Mouse (Mus musculus) kidney, adult 18-20 months (tissue): ENCODE measurements at regions not wholly inside any gene's neighbourhood (a gene's known extent, or its start where the extent isn't known, plus 50 kb on each side); places are given as distances from the start of the nearest gene placed in this dataset.

Experiments
- DNase-seq: peaks from one replicate; pipeline ENCODE4 v3.0.0; 2021

- DNase-seq, result no peak
Observed at GRCm38 (mm10) chr9:47054595-47054994, 56.1 kb downstream of the Gm4791 start.

DNA sequence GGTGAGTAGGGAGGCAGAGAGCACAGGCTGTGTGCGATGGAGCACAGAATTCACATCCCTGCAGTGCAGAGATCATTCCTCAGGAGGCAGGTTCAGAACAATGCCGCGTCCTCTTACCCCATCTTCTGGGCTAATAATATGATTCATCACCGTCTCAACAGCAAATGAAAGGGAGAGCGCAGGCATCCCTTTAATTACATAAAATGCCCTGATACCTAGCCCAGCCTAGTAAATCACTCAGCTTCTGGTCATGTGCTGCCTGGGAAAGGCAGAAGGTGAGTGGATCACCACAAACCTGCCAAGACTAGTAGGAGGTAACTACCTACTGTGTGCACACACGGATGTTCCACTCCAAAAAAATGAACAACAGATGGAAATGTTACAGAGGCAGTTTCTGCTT lies 57.0 kb downstream of the Gm4791 start:
- no peak for DNase-seq

GRCm38 (mm10) chr9:47059339-47060005 lies 60.9 kb downstream of the Gm4791 start:
- DNase-seq, result no peak

GRCm38 (mm10) chr9:47060757-47061156 lies 62.2 kb downstream of the Gm4791 start:
- no peak for DNase-seq

- DNase-seq, result no peak
Observed at GRCm38 (mm10) chr9:47062516-47062915, 64.0 kb downstream of the Gm4791 start.

DNA sequence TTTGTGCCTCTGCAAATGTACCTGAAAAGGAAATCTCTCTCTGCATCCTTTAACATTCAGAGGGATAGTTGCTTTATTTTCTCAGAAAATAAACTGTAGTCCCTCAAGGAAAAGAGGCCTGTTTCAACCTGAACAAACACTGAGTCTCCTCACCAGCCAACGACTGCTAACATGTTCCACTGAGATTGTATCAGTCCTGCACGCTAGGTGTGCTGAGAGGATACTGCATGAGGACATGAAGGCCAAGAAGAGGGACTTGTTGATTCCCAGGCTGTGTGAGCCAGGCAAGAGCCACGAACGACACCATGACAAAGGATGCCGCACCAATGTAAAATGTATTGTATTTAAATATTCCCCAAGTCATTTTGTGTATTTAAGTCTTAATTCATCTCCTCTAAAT lies 65.2 kb downstream of the Gm4791 start:
- no peak for DNase-seq

DNA sequence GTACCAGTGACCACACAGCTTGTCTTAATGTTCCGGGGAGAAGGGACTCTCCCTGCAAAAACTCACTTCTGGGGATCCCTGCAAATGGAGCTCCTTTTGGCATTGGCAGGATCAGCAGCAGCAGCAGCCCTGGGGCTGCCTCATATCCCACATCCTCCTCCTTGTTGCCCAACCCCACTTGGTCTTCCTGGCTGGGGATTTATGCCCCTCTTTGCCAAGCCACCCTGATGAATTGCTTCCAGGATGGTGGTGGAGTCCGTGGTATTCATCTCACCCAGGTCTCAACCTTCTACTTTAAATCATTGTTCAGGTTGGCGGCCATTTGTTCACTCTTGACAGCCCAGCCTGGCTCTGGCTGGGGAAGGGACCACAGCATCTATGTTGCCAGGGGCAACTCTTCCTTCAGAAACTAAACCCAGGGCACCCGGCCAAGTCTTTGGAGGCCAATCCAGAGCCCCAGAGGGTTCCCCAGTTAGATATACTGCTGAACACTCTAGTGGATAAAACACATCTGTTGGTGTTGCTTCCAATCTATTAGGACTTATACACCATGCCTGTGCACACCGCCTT lies 66.0 kb downstream of the Gm4791 start:
- no peak for DNase-seq

- DNase-seq, result no peak
Observed at GRCm38 (mm10) chr9:47069436-47069835, 70.9 kb downstream of the Gm4791 start.

- DNase-seq, result no peak
Observed at GRCm38 (mm10) chr9:47070958-47071357, 72.4 kb downstream of the Gm4791 start.

- DNase-seq, result no peak
Observed at GRCm38 (mm10) chr9:47076946-47077345, 78.4 kb downstream of the Gm4791 start.

GRCm38 (mm10) chr9:47077416-47077815 lies 78.9 kb downstream of the Gm4791 start:
- no peak for DNase-seq

- DNase-seq, result no peak
Observed at GRCm38 (mm10) chr9:47077945-47078344, 79.4 kb downstream of the Gm4791 start.

DNA sequence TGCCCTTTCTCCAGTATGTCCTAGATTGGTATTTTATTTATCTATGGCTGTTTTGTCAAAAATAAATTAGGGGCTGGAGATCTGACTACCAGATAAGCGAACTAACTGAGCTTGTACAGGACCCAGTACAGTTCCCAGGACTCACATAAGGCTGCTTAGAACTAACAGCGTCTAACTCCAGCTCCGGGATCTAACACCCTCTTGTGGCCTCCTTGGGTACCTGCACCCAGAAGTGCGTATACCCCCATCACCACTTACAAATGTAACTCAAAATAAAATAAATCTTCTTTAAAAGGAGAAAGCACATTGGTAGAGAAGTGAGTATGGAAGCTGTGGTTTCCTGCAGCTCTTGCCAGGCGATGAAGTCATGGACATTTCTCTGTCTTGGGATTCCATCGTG lies 82.9 kb downstream of the Gm4791 start:
- DNase-seq, result no peak

DNA sequence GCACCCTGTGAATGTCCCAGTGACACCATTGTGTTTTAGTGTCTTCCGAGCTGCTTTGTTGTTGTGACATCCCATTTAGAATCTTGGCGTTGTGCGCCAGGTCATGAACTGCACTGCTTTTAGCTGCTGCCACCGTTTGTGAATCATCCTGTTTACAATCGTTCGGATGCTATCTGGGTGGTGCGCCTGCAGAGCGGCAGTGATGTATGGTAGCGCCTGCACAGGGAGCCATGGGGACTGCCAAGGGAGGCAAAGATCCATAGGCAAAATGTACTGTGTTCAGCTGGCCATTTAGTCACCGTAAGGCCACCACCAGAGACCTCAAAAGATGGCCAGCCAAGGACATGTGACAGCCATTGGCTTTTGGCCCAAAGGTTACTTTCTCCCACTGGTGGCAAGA lies 93.3 kb downstream of the Gm4791 start:
- no peak for DNase-seq

- DNase-seq, result no peak
Observed at GRCm38 (mm10) chr9:47095656-47096055, 97.1 kb downstream of the Gm4791 start.

DNA sequence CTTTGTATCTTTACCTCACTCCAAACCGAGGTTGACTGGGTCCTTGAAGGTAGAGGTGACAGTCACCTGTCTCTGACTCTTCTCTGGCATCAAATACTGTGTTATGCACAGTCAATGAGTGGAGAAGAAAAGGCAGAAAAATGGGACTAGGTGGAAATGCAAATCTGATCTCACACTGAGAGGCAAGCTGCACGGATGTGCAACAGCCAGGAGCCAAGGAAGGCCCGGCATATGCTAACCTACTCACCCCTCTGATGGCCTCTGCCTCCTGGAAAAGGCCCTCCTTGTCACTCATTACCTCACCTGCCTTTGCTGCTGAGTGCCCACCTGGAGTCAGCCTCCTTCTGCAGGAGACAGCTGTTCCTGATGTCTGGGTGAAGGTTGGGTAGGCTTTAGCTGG lies 104.8 kb downstream of the Gm4791 start:
- DNase-seq, result no peak

DNA sequence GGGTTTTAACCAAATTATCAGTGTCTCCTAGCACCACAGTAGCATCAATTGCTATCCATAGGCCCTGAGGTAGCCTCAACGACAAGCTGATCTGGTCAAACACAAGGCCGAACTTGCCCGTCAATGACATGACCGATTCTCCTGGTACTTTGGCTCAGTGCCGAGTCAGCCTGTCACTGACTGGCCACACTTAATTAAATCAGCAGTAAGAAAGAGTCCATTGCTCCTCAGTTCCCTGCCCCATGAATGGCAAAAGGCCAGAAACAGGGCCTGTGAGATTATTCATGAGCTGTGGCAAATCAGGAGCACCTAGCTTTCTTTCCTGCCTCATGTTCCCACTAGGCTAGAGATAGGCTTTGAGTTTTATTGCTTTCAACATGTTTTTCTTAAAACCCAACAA lies 105.4 kb downstream of the Gm4791 start:
- no peak for DNase-seq

GRCm38 (mm10) chr9:47108096-47108495 lies 109.6 kb downstream of the Gm4791 start:
- DNase-seq, result no peak

DNA sequence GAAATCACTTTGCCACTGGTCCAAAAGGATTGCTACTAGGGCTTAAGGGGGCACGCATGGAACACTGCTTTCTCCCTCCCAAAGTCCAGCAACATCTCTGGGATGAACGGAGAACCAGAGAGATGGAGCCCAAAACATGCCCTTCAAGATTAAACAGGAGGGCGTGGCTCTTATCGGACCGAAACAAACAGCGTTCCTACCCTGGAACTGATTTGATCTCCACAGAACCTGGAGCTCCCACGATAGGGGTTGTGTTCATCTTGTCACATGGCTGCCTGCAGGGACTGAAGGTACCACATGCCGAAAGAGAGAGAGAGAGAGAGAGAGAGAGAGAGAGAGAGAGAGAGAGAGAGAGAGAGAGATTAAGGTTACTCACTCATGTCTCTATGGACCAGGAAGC lies 120.7 kb downstream of the Gm4791 start:
- DNase-seq, result no peak

- no peak for DNase-seq
Observed at GRCm38 (mm10) chr9:47123113-47123512, 124.6 kb downstream of the Gm4791 start.

DNA sequence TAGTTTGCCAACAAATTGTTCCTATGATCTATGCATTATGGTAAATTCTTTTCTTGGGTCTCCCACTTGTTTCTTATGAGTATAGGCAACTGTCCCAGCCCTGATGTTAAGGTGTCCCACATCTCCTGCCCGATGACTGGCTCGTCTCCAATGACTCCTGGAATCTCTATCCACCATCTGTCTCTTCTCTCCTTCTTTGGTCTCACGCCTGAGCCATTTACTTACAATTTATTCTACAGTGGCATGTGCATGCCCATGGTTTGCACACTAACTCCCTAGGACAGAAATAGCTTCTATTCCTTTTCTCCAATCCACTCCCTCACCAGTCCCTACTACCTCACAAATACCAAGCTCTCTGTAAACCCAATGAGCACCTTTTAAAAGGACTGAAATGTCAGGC lies 127.0 kb downstream of the Gm4791 start:
- DNase-seq, result no peak

GRCm38 (mm10) chr9:47126236-47126635 lies 127.7 kb downstream of the Gm4791 start:
- DNase-seq, result peak; percentile 14

GRCm38 (mm10) chr9:47127756-47128424 lies 129.3 kb downstream of the Gm4791 start:
- no peak for DNase-seq

DNA sequence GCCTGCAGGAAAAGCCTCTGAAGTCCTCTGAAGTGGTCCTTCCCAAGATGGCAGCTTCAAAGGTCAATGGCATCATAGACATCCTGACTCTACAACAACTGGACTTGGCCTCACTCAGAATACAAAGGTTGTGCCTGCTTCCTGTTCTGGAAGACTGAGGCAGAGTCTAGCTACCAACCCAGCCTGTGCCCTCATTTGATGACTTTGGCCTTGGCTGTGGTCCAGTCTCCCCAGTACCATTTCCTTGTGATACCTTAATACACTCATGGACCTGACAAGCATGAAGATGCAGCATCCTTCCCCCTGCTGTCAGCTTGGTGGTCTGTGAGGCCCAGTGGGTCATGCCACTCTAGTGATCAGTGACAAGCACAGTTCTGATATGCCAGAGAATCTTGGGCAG lies 130.6 kb downstream of the Gm4791 start:
- DNase-seq, result no peak

DNA sequence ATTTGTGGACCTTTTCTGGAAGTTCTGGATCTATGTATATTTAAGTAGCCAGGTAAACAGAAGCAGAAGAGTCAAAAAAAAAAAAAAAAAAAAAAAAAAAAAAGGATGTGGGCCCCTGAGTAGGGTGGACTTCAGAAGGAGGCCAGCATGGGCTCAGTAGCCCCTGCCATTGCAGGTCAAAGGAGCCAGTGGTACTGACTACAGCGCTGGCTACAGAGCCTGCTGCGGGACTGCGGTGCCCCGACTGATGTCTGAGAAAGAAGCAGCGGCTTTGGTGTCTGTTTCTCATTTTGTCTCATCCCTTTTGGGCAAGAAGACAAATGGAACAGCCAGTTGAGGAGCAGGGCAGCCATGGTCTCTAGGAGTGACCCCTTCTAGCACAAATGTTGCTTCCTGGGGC lies 134.9 kb downstream of the Gm4791 start:
- DNase-seq, result no peak
